Comparison of ENCODE assay signal across 10 mouse cellular contexts in the genomic region with DNA sequence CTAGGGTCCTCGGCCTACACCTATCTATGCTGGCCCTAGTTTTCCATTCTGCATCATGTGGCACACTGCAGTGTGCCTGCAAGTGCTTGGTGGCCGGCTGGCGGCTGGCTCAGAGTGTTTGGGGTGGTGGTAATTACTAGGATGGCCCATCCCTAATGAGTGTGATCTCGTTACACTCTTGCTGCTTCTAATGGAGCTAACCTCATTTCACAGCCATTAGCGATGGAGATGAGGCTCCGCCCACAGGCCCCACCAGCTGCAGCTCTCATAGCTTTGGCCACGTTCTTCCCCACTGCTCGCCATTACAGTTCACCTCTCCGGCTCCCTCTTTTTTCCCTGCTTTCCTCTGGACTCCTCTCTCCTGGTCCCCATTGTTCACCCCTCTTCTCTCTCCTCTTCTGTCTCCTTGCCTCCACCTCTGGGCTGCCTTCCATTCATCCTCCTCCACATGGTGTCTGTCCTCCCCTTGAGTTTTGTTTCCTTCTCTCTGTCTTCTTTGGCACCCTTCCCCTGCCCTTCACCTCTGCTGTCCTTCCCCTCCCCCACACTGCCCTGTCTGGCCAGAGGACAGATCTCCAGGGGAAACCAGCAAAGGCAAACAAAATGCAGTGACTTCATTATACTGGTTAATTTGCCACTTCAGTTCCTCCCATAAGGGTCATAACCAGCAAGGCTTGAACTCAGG. TPM values are rescaled to one million over a fixed set of nuclear protein-coding genes. Genes with fewer than 3 reads are reported as not detected.
DNase-seq lines count a peak whose midpoint lies in the region; ATAC-seq and TF ChIP-seq lines count a peak whose summit lies in the region.
"Had no signal": no experiment of that assay in that cellular context is flagged by ENCODE, and none has a peak within 500 bp of the region (broad histone marks: within the 10 kb centered on the region; RNA-seq: fewer than 3 reads in every experiment).

No protein-coding gene starts in this region.

- peak overlapping the region; percentile 28; the same call in 1 of the 2 replicates for H3K9ac ChIP-seq in hindbrain, embryonic 12.5 days
- no peak overlapping the region for H3K9ac ChIP-seq in liver, embryonic 13.5 days
- H3K9ac ChIP-seq: limb, embryonic 13.5 days had no signal

- peak; percentile 11 for DNase-seq in gastrocnemius, adult 2 months
- no peak for DNase-seq in gastrocnemius, postnatal 14 days
- DNase-seq in MN1 (ENCODE audit: low spot score) = peak; percentile 85
- no peak for DNase-seq in liver, embryonic 13.5 days
- DNase-seq in embryo, embryonic 9.5 days (ENCODE audit: extremely low spot score) = no peak
- DNase-seq in thymus, adult 2 months = no peak
- DNase-seq in heart, postnatal 4 days = no peak
- DNase-seq: adrenal gland, postnatal 10 days had no signal

- 34% methylated on average over 9 of the region's 9 CpGs for WGBS in hindbrain, embryonic 12.5 days
- WGBS in liver, embryonic 13.5 days (ENCODE audit: insufficient replicate concordance) = 60% methylated on average over 9 of the region's 9 CpGs
- 94% methylated on average over 9 of the region's 9 CpGs for whole genome bisulfite sequencing in thymus, adult 2 months

- no peaks in the 10 kb centered on the region for H3K9me3 ChIP-seq in hindbrain, embryonic 12.5 days (replicated peaks)
- H3K9me3 ChIP-seq in liver, embryonic 13.5 days (replicated peaks) = no peaks in the 10 kb centered on the region
- H3K9me3 ChIP-seq: limb, embryonic 13.5 days had no signal

- no peak for TF ChIP-seq CTCF in gastrocnemius, adult 2 months (IDR thresholded peaks at IDR 0.05)
- TF ChIP-seq CTCF in thymus, adult 2 months (IDR thresholded peaks at IDR 0.05; ENCODE audit: borderline replicate concordance, control insufficient read depth, extremely low read depth, insufficient read depth, low read length, poor library complexity) = no peak

- H3K27me3 ChIP-seq in hindbrain, embryonic 12.5 days = no peaks in the 10 kb centered on the region
- H3K27me3 ChIP-seq in liver, embryonic 13.5 days = 0 out of 2 replicates have a peak, but pooled peaks cover 4% of the 10 kb centered on the region
- no peaks in the 10 kb centered on the region for H3K27me3 ChIP-seq in thymus, adult 2 months (ENCODE audit: control insufficient read depth, insufficient read depth, low read length)
- H3K27me3 ChIP-seq: limb, embryonic 13.5 days had no signal

- intact Hi-C loops in gastrocnemius, adult 2 months (cut with DNase I) = no loop called here
- intact Hi-C loops in gastrocnemius, postnatal 14 days (cut with DNase I; ENCODE audit: low total_unique reads) = no loop called here

- no peak overlapping the region for H3K27ac ChIP-seq in gastrocnemius, adult 2 months
- H3K27ac ChIP-seq in hindbrain, embryonic 12.5 days = peak overlapping the region; percentile 83
- H3K27ac ChIP-seq in liver, embryonic 13.5 days = peak overlapping the region; percentile 29; the same call in 1 of the 2 replicates
- H3K27ac ChIP-seq in thymus, adult 2 months (ENCODE audit: control insufficient read depth, insufficient read depth, low read length) = no peak overlapping the region
- H3K27ac ChIP-seq: limb, embryonic 13.5 days had no signal

- H3K4me1 ChIP-seq in hindbrain, embryonic 12.5 days = peaks cover 51% of the 10 kb centered on the region
- peaks cover 15% of the 10 kb centered on the region for H3K4me1 ChIP-seq in liver, embryonic 13.5 days (replicated peaks)
- H3K4me1 ChIP-seq in thymus, adult 2 months (replicated peaks; ENCODE audit: control insufficient read depth, insufficient read depth, low read length) = peaks cover 8% of the 10 kb centered on the region

- peak; percentile 72 for ATAC-seq in hindbrain, embryonic 12.5 days (ENCODE audit: low FRiP score)
- no peak for ATAC-seq in liver, embryonic 13.5 days (ENCODE audit: low read depth)

- no peak for TF ChIP-seq POLR2A in thymus, adult 2 months (IDR thresholded peaks at IDR 0.05; ENCODE audit: control insufficient read depth, extremely low read depth, insufficient read depth, low read length, poor library complexity)

- H3K36me3 ChIP-seq in hindbrain, embryonic 12.5 days = no peaks in the 10 kb centered on the region
- H3K36me3 ChIP-seq in liver, embryonic 13.5 days = no peaks in the 10 kb centered on the region
- no peaks in the 10 kb centered on the region for H3K36me3 ChIP-seq in thymus, adult 2 months (ENCODE audit: control insufficient read depth, insufficient read depth, low read length)
- H3K36me3 ChIP-seq: limb, embryonic 13.5 days had no signal

- no peak overlapping the region for H3K4me3 ChIP-seq in gastrocnemius, adult 2 months
- H3K4me3 ChIP-seq in hindbrain, embryonic 12.5 days = no peak overlapping the region
- no peak overlapping the region for H3K4me3 ChIP-seq in liver, embryonic 13.5 days (replicated peaks)
- H3K4me3 ChIP-seq in thymus, adult 2 months (ENCODE audit: control insufficient read depth, insufficient read depth, low read length) = no peak overlapping the region
- H3K4me3 ChIP-seq: limb, embryonic 13.5 days had no signal

- peak overlapping the region; percentile 11 for H3K4me2 ChIP-seq in hindbrain, embryonic 12.5 days (replicated peaks)
- no peak overlapping the region for H3K4me2 ChIP-seq in liver, embryonic 13.5 days
- H3K4me2 ChIP-seq: limb, embryonic 13.5 days had no signal

RNA-seq across cellular contexts. Expression of a gene that starts 6.7 kb away (rescaled TPM):
- 1 to 10 TPM; 5.1 to 6.0 TPM for total RNA-seq in gastrocnemius, adult 2 months (2021)
- total RNA-seq in gastrocnemius, postnatal 14 days (2021) = 1 to 10 TPM; 2.6 to 3.1 TPM
- 30.9 and 33.1 TPM in 2 replicates for polyA plus RNA-seq in hindbrain, embryonic 12.5 days (2016; fragmentation: Nextera tagmentation; extraction: Ambion mirVana)
- polyA plus RNA-seq in liver, embryonic 13.5 days (2015; fragmentation: Nextera tagmentation; extraction: Ambion mirVana) = 1.1 and 1.2 TPM in 2 replicates
- 6.3 and 6.6 TPM in 2 replicates for polyA plus RNA-seq in thymus, adult 2 months (2012; rRNA removed)
- total RNA-seq in heart, postnatal 4 days (2021) = 1 to 10 TPM; 2.9 to 3.8 TPM

RNA-seq across cellular contexts. Expression of a gene that starts 9.1 kb away (rescaled TPM):
- 10 to 100 TPM; 12.6 to 14.3 TPM for total RNA-seq in gastrocnemius, adult 2 months (2021)
- 10 to 100 TPM; 11.1 to 12.3 TPM for total RNA-seq in gastrocnemius, postnatal 14 days (2021)
- polyA plus RNA-seq in hindbrain, embryonic 12.5 days (2016; fragmentation: Nextera tagmentation; extraction: Ambion mirVana) = 27.3 and 27.7 TPM in 2 replicates
- 5.5 TPM in 2 replicates for polyA plus RNA-seq in liver, embryonic 13.5 days (2015; fragmentation: Nextera tagmentation; extraction: Ambion mirVana)
- polyA plus RNA-seq in thymus, adult 2 months (2012; rRNA removed) = 6.0 and 6.1 TPM in 2 replicates
- 10 to 100 TPM; 12.2 to 13.2 TPM for total RNA-seq in heart, postnatal 4 days (2021)

RNA-seq across cellular contexts. Expression of a gene that starts 20.9 kb away (rescaled TPM):
- 1 to 10 TPM; 5.3 to 6.0 TPM for total RNA-seq in gastrocnemius, adult 2 months (2021)
- total RNA-seq in gastrocnemius, postnatal 14 days (2021) = 1 to 10 TPM; 4.1 to 7.0 TPM
- 9.4 and 10.1 TPM in 2 replicates for polyA plus RNA-seq in hindbrain, embryonic 12.5 days (2016; fragmentation: Nextera tagmentation; extraction: Ambion mirVana)
- 26.1 and 27.6 TPM in 2 replicates for polyA plus RNA-seq in liver, embryonic 13.5 days (2015; fragmentation: Nextera tagmentation; extraction: Ambion mirVana)
- 91.5 and 94.5 TPM in 2 replicates for polyA plus RNA-seq in thymus, adult 2 months (2012; rRNA removed)
- 1 to 10 TPM; 3.3 to 5.6 TPM for total RNA-seq in heart, postnatal 4 days (2021)

RNA-seq across cellular contexts. Expression of a gene that starts 31.3 kb away (rescaled TPM):
- under 1 TPM in 1 of 2 experiments, not detected in 1; 0.08 TPM for total RNA-seq in gastrocnemius, adult 2 months (2021)
- under 1 TPM; 0.42 to 0.62 TPM for total RNA-seq in gastrocnemius, postnatal 14 days (2021)
- 10.5 and 11.5 TPM in 2 replicates for polyA plus RNA-seq in hindbrain, embryonic 12.5 days (2016; fragmentation: Nextera tagmentation; extraction: Ambion mirVana)
- 0.06 and 0.07 TPM in 2 replicates for polyA plus RNA-seq in liver, embryonic 13.5 days (2015; fragmentation: Nextera tagmentation; extraction: Ambion mirVana)
- 0.37 and 0.51 TPM in 2 replicates for polyA plus RNA-seq in thymus, adult 2 months (2012; rRNA removed)
- under 1 TPM; 0.10 to 0.16 TPM for total RNA-seq in heart, postnatal 4 days (2021)

Comparison
In these comparisons a context has a peak if more than half of its experiments do, and no peak if none do; other contexts are left out.
1. DNase-seq: peak in gastrocnemius, adult 2 months (single experiment) and MN1 (single experiment); none in gastrocnemius, postnatal 14 days (single experiment), liver, embryonic 13.5 days (single experiment), embryo, embryonic 9.5 days (single experiment), thymus, adult 2 months (single experiment) and heart, postnatal 4 days (single experiment).
2. H3K27ac ChIP-seq: peak in hindbrain, embryonic 12.5 days (single experiment) and liver, embryonic 13.5 days (single experiment); none in gastrocnemius, adult 2 months (single experiment) and thymus, adult 2 months (single experiment).